Mouse (Mus musculus): Measurements from ENCODE around the gene Otud7a. TPM values are rescaled to one million over a fixed set of nuclear protein-coding genes. Genes with fewer than 3 reads are reported as not detected.

The Otud7a gene
- total RNA-seq, 2 experiments from 2014 or later = 80.5 to 84.1 TPM

GRCm38 (mm10) chr7:63554457-63554856 lies 109.9 kb downstream of the Otud7a start:
- intact Hi-C loops (cut with DNase I) = loop anchor here (1.0 to 10.0 kb wide), 2 partner anchors 110 to 209 kb away; partner anchors contain the start of gene Otud7a
- DNase-seq (ENCODE audit: low spot score in 2 of 2) = peak; percentile 22 to 36

DNA sequence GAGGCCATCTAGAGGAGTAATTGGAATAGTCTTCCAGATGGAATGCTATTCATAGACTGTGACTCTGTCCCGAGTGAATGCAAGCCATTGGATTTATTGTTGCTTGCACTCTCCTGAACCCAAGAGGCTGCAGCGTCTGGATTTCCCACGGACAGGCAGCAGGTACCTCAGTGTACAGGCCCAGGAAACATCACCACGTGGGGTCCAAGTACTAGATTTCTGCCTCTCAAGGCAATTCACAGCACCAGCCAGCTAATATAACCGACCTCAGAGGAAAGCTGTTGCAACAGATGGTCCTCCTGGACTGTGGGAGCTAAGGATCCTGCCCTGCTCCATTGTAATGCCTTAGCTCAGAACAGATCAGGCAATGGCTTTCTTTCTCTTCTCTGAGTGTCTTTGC lies 111.8 kb downstream of the Otud7a start:
- intact Hi-C loops (cut with DNase I) = loop anchor here (10.0 kb wide), 1 partner anchor 112 kb away; the partner anchor contains the start of gene Otud7a
- DNase-seq (ENCODE audit: low spot score in 2 of 2) = no peak

DNA sequence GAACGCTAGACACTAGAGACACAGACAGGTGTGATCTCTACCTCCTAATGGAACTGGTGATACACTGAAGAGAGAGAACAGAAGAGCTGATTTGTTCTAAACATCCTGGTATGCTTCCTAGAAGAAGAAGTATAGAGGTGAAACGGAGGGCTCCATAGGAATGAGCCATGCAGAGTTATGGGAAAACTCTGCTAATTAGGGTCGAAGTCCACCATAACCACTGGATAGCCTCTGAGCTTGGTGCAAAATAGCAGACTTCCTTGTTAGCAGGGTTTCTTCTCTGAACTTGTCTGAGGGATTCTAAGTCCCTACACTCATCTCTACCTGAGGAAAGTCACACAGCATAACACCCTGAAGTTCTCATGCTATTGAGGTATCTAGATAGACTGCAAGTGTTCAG lies 114.4 kb downstream of the Otud7a start:
- intact Hi-C loops (cut with DNase I) = loop anchor here (10.0 kb wide), 1 partner anchor 114 kb away; the partner anchor contains the start of gene Otud7a
- no peak for DNase-seq (ENCODE audit: low spot score in 2 of 2)

DNA sequence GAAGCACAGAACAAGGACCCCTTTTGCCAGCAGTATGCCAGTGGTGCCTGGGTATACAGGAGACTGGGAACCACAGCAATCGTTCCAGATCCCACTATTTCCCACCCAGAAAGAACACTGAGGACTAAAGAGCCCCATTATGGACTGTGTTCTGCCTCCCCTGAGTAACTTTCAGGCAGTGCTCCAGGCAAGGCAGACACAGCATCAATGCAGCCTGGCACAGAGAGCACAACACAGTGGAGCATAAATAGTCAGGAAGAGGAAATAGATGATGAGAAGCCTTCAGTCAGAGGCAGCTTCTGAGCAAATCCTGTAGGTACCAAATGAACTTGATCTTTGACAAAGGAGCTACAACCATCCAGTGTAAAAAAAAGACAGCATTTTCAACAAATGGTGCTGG lies 115.1 kb downstream of the Otud7a start:
- intact Hi-C loops (cut with DNase I) = loop anchor here (10.0 kb wide), 1 partner anchor 115 kb away; the partner anchor contains the start of gene Otud7a
- no peak for DNase-seq (ENCODE audit: low spot score in 2 of 2)

DNA sequence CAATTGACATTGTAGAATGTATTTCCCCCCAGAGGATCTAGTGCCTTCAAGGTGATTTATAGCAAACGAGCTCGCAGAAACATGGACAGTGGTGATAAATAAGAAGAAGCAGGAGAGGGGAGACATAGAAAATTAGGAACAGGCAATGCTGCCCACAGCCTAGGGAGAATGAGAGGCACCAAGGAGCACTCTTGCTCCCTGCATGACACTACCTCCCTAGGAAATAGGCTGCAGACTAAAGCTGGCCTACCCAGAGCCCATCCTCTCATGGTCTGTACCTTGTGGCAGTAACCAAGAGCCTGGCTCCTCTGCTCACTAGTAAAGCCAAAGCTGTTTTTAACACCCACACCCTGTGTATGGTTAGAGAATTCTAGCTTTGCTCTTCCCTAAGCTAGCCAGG lies 138.8 kb downstream of the Otud7a start:
- DNase-seq (ENCODE audit: low spot score in 2 of 2) = no peak
- intact Hi-C loops (cut with DNase I) = loop anchor here (10.0 kb wide), 1 partner anchor 91 kb away; no protein-coding TSS in a partner anchor

DNA sequence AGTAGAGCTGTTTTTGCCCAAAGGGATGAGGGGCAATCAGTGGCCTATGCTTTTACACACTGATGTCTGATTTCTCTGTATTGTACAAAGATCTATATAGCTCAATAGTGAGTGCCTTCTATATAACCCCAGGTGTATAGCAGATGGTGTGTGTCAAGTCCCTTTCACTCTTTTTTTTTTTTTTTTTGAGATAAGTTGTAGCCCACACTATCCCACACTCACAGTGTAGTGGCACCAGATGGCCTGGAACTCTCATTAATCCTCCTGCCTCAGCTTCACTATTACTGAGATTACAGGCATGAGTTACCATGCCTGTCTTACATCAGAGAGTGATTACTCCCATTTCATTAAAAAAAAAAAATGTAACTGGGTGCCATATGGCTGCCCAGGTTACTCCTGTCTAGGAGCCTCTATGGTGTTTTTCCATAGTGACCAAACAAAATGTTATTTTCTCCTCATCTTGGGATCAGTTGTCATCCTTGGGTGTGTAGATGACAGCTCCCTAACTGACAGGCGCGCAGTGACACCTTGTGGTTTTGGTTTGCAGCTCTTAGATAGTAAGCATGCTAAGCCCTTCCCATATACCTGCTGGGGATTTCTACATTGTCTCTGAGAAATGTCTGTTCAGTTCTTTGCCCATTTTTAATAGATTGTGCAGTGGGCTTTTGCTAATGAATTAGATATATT lies 141.8 kb downstream of the Otud7a start:
- intact Hi-C loops (cut with DNase I) = loop anchor here (2.0 to 10.0 kb wide), 2 partner anchors 88 to 264 kb away; no protein-coding TSS in a partner anchor
- no peak for DNase-seq (ENCODE audit: low spot score in 2 of 2)

GRCm38 (mm10) chr7:63590305-63590704 lies 145.8 kb downstream of the Otud7a start:
- DNase-seq (ENCODE audit: low spot score in 2 of 2) = no peak
- intact Hi-C loops (cut with DNase I) = no loop called here

- no peak for DNase-seq (ENCODE audit: low spot score in 2 of 2)
- intact Hi-C loops (cut with DNase I) = no loop called here
Observed at GRCm38 (mm10) chr7:63591322-63591721, 146.8 kb downstream of the Otud7a start.

DNA sequence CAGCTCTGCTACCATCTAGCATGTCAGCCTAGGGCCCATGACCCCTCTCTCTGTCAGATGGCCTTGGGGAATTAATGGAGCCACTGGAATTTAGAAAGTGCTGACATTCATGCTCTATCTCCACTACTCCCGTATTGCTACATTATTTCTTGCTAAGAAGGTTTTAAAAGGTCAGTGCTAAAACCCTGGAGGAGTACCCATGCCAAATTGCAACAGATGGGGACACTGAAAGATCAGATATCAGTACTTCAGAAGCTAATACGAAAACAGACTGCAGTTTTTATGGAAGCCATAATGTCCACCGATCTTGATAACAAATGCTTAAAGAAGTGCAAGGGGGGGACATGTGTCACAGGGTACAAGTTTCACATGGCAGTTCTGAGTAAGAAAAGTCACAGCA lies 147.5 kb downstream of the Otud7a start:
- intact Hi-C loops (cut with DNase I) = no loop called here
- DNase-seq (ENCODE audit: low spot score in 2 of 2) = no peak

- no peak for DNase-seq (ENCODE audit: low spot score in 2 of 2)
- intact Hi-C loops (cut with DNase I) = no loop called here
Observed at GRCm38 (mm10) chr7:63604827-63605226, 160.3 kb downstream of the Otud7a start.

DNA sequence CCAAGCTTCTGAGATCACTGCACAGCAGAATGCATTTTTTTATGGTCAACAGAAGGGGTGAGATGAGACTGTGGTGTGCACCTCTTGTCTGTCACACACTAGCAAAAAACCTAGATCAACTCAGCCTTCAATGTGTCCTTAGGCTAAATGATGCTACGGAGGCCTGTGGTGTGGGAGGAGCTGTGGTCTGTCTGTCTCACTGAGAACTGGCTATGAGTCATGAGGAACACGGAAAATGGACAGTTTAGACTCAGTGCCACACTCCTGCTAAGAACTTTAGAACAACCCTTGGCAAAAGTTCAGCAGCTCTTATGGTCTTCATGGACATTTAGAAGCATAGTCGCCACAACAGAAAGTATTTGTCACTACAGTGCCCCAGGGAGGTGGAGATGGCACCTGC lies 172.5 kb downstream of the Otud7a start:
- DNase-seq (ENCODE audit: low spot score in 2 of 2) = no peak
- intact Hi-C loops (cut with DNase I) = no loop called here

DNA sequence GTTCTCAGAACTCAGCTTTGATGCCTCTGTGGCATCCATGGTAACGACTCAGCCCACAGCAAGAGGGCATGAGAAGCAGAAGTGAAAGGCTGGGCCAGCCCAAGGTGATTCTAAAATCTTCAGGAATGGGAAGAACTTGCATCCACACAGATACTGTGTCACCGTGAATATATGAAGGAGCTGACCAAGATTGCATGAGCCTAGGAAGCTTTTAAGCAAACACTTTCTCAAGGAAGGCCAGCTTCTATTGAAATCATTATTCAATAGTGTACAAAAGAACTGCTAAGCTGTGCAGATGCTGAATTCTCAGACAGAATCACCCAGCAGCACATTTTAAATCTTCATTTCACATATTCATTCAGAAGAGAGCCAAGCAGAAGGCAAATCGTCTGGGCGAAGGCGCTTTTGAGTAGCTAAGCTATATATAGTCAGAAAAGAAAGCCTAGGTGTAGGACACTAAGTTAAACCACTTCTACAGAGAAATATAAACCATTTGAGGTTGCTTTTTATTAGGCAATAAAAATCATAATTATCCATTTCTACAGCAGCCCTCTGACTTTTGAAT lies 176.3 kb downstream of the Otud7a start:
- intact Hi-C loops (cut with DNase I) = no loop called here
- DNase-seq (ENCODE audit: low spot score in 2 of 2) = no peak

- intact Hi-C loops (cut with DNase I) = no loop called here
- no peak for DNase-seq (ENCODE audit: low spot score in 2 of 2)
Observed at GRCm38 (mm10) chr7:63637651-63638050, 193.1 kb downstream of the Otud7a start.

- intact Hi-C loops (cut with DNase I) = no loop called here
- DNase-seq (ENCODE audit: low spot score in 2 of 2) = no peak
Observed at GRCm38 (mm10) chr7:63644002-63644401, 199.5 kb downstream of the Otud7a start.

- DNase-seq (ENCODE audit: low spot score in 2 of 2) = no peak
- intact Hi-C loops (cut with DNase I) = no loop called here
Observed at GRCm38 (mm10) chr7:63647136-63647535, 202.6 kb downstream of the Otud7a start.

DNA sequence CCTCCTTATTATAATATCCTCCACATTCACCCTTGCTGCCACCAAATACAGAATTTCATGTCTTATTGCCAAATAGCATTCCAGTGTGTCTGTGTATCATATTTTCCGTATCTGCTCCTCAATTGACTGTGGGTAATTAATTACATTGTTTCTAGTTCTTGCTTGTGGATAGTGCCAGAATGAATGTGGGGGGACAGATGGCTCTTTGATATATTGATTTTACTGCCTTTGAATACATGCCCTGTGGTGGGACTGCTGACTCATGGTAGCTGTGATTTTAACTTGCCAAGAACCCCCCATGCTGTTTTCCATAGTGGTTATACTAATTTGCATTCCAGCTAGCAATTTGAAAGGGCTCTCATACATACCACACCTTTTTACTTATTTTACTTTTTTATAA lies 215.7 kb downstream of the Otud7a start:
- intact Hi-C loops (cut with DNase I) = no loop called here
- DNase-seq (ENCODE audit: low spot score in 2 of 2) = no peak

DNA sequence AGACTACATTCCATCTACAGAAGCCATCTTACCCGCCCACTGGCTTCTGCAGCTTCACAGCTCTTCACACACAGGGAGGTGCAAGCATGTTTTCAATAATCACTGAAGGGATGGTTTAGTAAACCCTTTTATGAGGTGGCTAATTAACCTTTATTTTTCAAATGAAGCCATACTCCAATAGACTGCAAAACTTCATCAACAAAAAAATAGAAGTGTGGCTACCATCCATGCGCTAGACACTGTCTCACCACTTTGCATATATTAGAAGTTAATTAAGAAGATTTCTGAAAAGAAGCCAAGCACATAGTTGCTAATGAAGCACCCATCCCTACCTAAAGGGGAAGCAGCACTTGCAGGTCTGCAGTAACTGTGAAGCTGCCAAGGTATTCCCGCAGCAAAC lies 218.2 kb downstream of the Otud7a start:
- intact Hi-C loops (cut with DNase I) = no loop called here
- no peak for DNase-seq (ENCODE audit: low spot score in 2 of 2)

DNA sequence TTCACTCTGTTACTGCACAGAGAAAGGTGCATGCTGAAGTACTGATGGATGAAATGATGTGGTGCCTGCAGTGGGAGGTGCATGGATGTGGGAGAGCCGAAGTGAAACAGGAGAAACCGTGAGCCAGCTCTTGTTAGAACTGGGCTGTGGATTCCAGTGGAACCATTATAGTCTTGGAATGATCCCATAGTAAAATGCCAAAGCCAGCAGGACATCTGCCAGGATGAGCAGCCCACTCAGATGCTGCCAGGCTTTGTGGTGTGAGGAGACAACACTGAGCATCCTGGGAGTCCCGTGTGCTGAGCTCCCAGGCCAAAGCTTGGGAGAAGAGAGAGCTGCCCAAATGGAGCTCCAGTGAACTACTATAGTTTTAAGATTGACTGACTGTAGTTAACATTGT lies 220.9 kb downstream of the Otud7a start:
- intact Hi-C loops (cut with DNase I) = no loop called here
- peak in 1 of 2 experiments; percentile 25 for DNase-seq (ENCODE audit: low spot score in 2 of 2)

DNA sequence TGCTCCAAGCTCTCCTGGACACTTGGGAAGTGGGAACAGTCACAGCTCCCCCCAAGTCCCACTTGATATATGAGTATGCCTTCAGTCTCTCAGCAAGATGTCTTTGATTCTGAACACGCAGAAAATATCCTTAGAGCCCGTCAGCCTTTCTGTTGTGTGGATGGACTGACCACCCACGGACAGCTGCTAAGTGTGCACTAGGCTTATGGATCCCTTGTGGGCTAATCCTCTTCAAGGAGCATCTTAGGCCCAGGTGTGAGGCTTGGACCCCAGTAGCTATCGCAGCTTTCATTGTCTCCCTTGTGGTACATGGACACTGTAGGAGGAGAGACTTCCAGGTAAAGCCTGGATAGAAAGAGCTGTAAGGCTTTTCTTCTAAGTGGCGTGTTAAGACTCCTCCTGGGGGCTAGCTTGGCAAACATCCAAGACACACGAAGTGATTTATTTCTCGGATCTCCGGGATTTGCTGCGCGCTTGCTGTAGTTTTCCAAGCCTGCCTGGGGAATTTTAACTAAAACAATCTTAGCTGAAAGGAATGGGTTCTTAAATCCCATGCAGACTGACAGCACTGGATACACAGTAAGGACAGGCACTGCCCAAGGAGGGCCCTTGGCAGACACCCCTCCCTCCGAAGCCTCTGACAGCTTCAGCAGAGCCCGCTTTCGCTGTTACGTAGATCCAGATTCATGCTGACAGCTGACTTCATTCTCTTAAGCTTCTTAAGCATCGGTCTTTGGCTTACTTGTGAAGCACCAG lies 223.6 kb downstream of the Otud7a start:
- intact Hi-C loops (cut with DNase I) = loop anchor here (2.0 kb wide), 1 partner anchor 223 kb away; the partner anchor contains the start of gene Otud7a
- DNase-seq (ENCODE audit: low spot score in 2 of 2) = peak; percentile 51 to 58

DNA sequence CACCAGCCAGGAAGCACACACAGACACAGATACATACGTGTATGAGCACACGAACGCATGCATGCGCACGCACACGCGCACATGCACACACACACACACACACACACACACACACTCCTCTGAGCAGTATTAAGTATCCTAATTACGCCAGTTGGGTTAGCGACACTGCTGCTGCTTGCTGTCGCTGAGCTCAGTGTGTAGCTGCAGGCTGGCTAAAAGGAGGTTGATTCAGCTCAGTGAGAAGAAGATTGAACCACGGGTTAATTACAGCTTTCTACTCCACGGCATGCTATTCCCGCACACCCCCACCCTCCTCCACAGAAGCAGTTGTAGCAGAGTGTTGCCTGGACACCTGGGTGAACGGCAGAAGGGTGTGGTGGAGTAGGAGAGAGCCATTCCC lies 224.4 kb downstream of the Otud7a start:
- DNase-seq (ENCODE audit: low spot score in 2 of 2) = peak; percentile 36 to 37
- intact Hi-C loops (cut with DNase I) = loop anchor here (2.0 kb wide), 1 partner anchor 224 kb away; the partner anchor contains the start of gene Otud7a

All from left cerebral cortex, postnatal 36 days (tissue).